Mouse (Mus musculus) forelimb bud, embryonic 11.5 days (tissue): ENCODE measurements around the gene Vmn2r115.
"Not testable (repeated sequence)": the region's sequence is repeated elsewhere in the genome, so short reads cannot be mapped to it uniquely, and the experiment has no call there.

Source experiments
- DNase-seq: peaks from one replicate; pipeline ENCODE4 v3.0.0-alpha.2; 2012; ENCODE audit warnings: low read depth, low spot score

Vmn2r115 gene

GRCm38 (mm10) chr17:23343441-23343840 lies at the start of gene Vmn2r115:
Gene Vmn2r115 (plus strand): TSS chr17:23343741.
- not testable (repeated sequence) for DNase-seq

DNA sequence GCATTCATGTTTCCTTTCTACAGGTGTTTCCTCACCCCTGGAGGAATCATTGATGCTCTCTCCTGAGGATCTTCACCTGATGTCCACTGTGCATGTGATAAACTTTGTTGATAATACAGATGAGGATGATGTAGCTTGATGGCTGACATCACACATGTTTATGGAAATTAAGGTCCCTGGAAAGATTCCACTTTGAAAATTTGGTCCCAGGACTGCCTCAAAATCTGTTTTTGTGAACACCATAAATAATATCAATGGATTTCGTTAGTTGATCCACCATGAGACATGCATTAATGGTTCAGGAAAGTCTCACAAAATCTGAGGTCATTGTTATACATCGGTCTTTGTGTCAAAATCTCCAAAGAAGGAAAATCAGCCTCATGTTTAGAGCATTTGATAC lies 31.1 kb upstream of the Vmn2r115 start, which contains the start of gene Vmn2r114:
TSS of gene Vmn2r114 (minus strand) at position 101 of the 400 bp plus-strand sequence.
- DNase-seq = not testable (repeated sequence)

- no peak for DNase-seq
Measured at GRCm38 (mm10) chr17:23330657-23331056, 12.9 kb upstream of the Vmn2r115 start.

DNA sequence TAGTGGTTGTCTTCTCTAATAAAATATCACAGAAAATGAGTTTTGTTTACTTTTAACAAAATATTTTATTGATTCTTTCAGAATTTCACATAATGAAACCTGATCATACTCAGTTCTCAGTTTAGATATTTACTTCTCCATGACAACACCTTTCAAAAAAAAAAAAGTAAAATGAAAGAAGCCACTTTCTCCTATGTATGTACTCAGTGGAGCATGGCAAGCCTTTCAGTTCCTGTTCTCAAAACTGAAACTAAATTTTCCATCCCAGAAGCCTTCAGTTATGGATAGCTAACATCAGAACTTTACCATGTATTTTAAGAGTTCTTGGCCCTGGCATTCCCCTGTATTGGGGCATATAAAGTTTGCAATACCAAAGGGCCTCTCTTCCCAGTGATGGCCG lies 8.1 kb downstream of the Vmn2r115 start:
- no peak for DNase-seq

DNA sequence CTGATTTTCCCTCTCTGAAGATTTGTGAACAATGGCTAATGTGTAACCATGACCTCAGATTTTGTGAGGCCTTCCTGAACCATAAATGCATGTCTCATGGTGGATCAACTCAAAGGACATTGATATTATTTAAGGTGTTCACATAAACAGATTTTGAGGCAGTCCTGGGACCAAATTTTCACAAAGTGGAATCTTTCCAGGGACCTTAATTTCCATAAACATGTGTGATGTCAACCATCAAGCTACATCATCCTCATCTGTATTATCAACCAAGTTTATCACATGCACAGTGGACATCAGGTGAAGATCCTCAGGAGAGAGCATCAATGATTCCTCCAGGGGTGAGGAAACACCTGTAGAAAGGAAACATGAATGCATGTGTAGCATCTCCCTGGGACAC lies 40.8 kb downstream of the Vmn2r115 start, which contains the start of gene Vmn2r116:
TSS of gene Vmn2r116 (plus strand) at position 301 of the 400 bp plus-strand sequence.
- not testable (repeated sequence) for DNase-seq
